ENCODE assay signal across 8 mouse cellular contexts in genomic region chr11:87462461-87463242, GRCm38 (mm10). TPM values are rescaled to one million over a fixed set of nuclear protein-coding genes. Genes with fewer than 3 reads are reported as not detected.
DNase-seq lines count a peak whose midpoint lies in the region; ATAC-seq and TF ChIP-seq lines count a peak whose summit lies in the region.

No protein-coding gene starts in this region.

- H3K4me2 ChIP-seq in intestine, embryonic 15.5 days (replicated peaks): no peak overlapping the region
- H3K4me2 ChIP-seq in liver, embryonic 13.5 days: no peak overlapping the region
- no peak overlapping the region for H3K4me2 ChIP-seq in neural tube, embryonic 11.5 days (ENCODE audit: low read depth)

- H3K4me3 ChIP-seq in bone marrow macrophage, adult 2 months (ENCODE audit: insufficient read depth, low read length): no peak overlapping the region
- H3K4me3 ChIP-seq in intestine, embryonic 15.5 days (replicated peaks): no peak overlapping the region
- no peak overlapping the region for H3K4me3 ChIP-seq in liver, embryonic 13.5 days (replicated peaks)
- no peak overlapping the region for H3K4me3 ChIP-seq in neural tube, embryonic 11.5 days (ENCODE audit: low read depth, low read length)

- TF ChIP-seq POLR2A in bone marrow macrophage, adult 2 months (IDR thresholded peaks at IDR 0.05; ENCODE audit: borderline replicate concordance, low read depth, low read length): peak; percentile 95

- H3K27me3 ChIP-seq in intestine, embryonic 15.5 days (replicated peaks): no peaks in the 10 kb centered on the region
- no peaks in the 10 kb centered on the region for H3K27me3 ChIP-seq in liver, embryonic 13.5 days
- no peaks in the 10 kb centered on the region for H3K27me3 ChIP-seq in neural tube, embryonic 11.5 days (ENCODE audit: control insufficient read depth, insufficient read depth, low read length)

- no peak for TF ChIP-seq CTCF in bone marrow macrophage, adult 2 months (IDR thresholded peaks at IDR 0.05; ENCODE audit: low read depth, low read length)

- H3K27ac ChIP-seq in bone marrow macrophage, adult 2 months (ENCODE audit: insufficient read depth, low read depth, low read length): peak overlapping the region; percentile 24
- H3K27ac ChIP-seq in intestine, embryonic 15.5 days: peak overlapping the region; percentile 54; the same call in 1 of the 2 replicates
- H3K27ac ChIP-seq in liver, embryonic 13.5 days: peak overlapping the region; percentile 86
- no peak overlapping the region; the same call in 1 of the 2 replicates for H3K27ac ChIP-seq in neural tube, embryonic 11.5 days (ENCODE audit: low read depth, low read length)

- 7% methylated on average over 9 of the region's 9 CpGs for WGBS in intestine, embryonic 15.5 days
- 2% methylated on average over 9 of the region's 9 CpGs for WGBS in liver, embryonic 13.5 days (ENCODE audit: insufficient replicate concordance)
- 8% methylated on average over 9 of the region's 9 CpGs for WGBS in neural tube, embryonic 11.5 days

- intact Hi-C loops in gastrocnemius, postnatal 14 days (cut with DNase I; ENCODE audit: low total_unique reads): no loop called here

- H3K9me3 ChIP-seq in intestine, embryonic 15.5 days: no peaks in the 10 kb centered on the region
- no peaks in the 10 kb centered on the region for H3K9me3 ChIP-seq in liver, embryonic 13.5 days (replicated peaks)
- no peaks in the 10 kb centered on the region for H3K9me3 ChIP-seq in neural tube, embryonic 11.5 days (ENCODE audit: control insufficient read depth, low read length)

- H3K36me3 ChIP-seq in intestine, embryonic 15.5 days: no peaks in the 10 kb centered on the region
- H3K36me3 ChIP-seq in liver, embryonic 13.5 days: no peaks in the 10 kb centered on the region
- H3K36me3 ChIP-seq in neural tube, embryonic 11.5 days (ENCODE audit: control insufficient read depth, insufficient read depth, low read length): no peaks in the 10 kb centered on the region

- ATAC-seq in frontal cortex, adult (ENCODE audit: low TSS enrichment): peak; percentile 87
- ATAC-seq in intestine, embryonic 15.5 days: peak; percentile 27
- peak; percentile 86 for ATAC-seq in liver, embryonic 13.5 days (ENCODE audit: low read depth)
- ATAC-seq in neural tube, embryonic 11.5 days (ENCODE audit: insufficient read depth, low FRiP score, low TSS enrichment): peak; percentile 80

- peak; percentile 45 for DNase-seq in right cerebral cortex, adult 18-20 months
- no peak for DNase-seq in right cerebral cortex, postnatal 14 days
- DNase-seq in liver, embryonic 13.5 days: peak; percentile 66
- DNase-seq in neural tube, embryonic 11.5 days (ENCODE audit: low spot score): peak; percentile 38
- no peak for DNase-seq in gastrocnemius, postnatal 14 days

- H3K4me1 ChIP-seq in bone marrow macrophage, adult 2 months (ENCODE audit: control insufficient read depth, insufficient read depth, low read length): peaks cover 15% of the 10 kb centered on the region
- peaks cover 3% of the 10 kb centered on the region for H3K4me1 ChIP-seq in intestine, embryonic 15.5 days (replicated peaks)
- peaks cover 33% of the 10 kb centered on the region for H3K4me1 ChIP-seq in liver, embryonic 13.5 days (replicated peaks)
- no peaks in the 10 kb centered on the region for H3K4me1 ChIP-seq in neural tube, embryonic 11.5 days (ENCODE audit: control insufficient read depth, insufficient read depth, low read length)

- H3K9ac ChIP-seq in intestine, embryonic 15.5 days: no peak overlapping the region
- H3K9ac ChIP-seq in liver, embryonic 13.5 days: no peak overlapping the region
- no peak overlapping the region for H3K9ac ChIP-seq in neural tube, embryonic 11.5 days (ENCODE audit: low read length)

RNA-seq across cellular contexts. Expression of gene Tex14, which starts 57.8 kb away (rescaled TPM):
- not detected in 2 replicates for polyA plus RNA-seq in bone marrow macrophage, adult 2 months (2012; ENCODE audit: insufficient read depth, insufficient read length, missing spikeins)
- polyA plus RNA-seq in intestine, embryonic 15.5 days (2015; fragmentation: Nextera tagmentation; extraction: Ambion mirVana): 0.37 and 0.96 TPM in 2 replicates
- polyA plus RNA-seq in liver, embryonic 13.5 days (2015; fragmentation: Nextera tagmentation; extraction: Ambion mirVana): 0.10 and 0.15 TPM in 2 replicates
- 0.45 and 0.61 TPM in 2 replicates for polyA plus RNA-seq in neural tube, embryonic 11.5 days (2014; fragmentation: Nextera tagmentation; extraction: Ambion mirVana)
- under 1 TPM; 0.53 to 0.59 TPM for total RNA-seq in gastrocnemius, postnatal 14 days (2021)

RNA-seq across cellular contexts. Expression of gene Rad51c, which starts 57.9 kb away (rescaled TPM):
- polyA plus RNA-seq in bone marrow macrophage, adult 2 months (2012; ENCODE audit: insufficient read depth, insufficient read length, missing spikeins): 3.4 and 3.7 TPM in 2 replicates
- polyA plus RNA-seq in intestine, embryonic 15.5 days (2015; fragmentation: Nextera tagmentation; extraction: Ambion mirVana): 6.3 and 7.0 TPM in 2 replicates
- 5.0 and 5.6 TPM in 2 replicates for polyA plus RNA-seq in liver, embryonic 13.5 days (2015; fragmentation: Nextera tagmentation; extraction: Ambion mirVana)
- polyA plus RNA-seq in neural tube, embryonic 11.5 days (2014; fragmentation: Nextera tagmentation; extraction: Ambion mirVana): 13.0 and 13.4 TPM in 2 replicates
- under 1 TPM; 0.78 to 0.98 TPM for total RNA-seq in gastrocnemius, postnatal 14 days (2021)

Comparison
In these comparisons a context has a peak if more than half of its experiments do, and no peak if none do; other contexts are left out.
1. DNase-seq: peak in right cerebral cortex, adult 18-20 months (single experiment), liver, embryonic 13.5 days (single experiment) and neural tube, embryonic 11.5 days (single experiment); none in right cerebral cortex, postnatal 14 days (single experiment) and gastrocnemius, postnatal 14 days (single experiment).
2. ATAC-seq: peak in every context shown above with its lines; median percentile 87 in frontal cortex, adult; 86 in liver, embryonic 13.5 days; 80 in neural tube, embryonic 11.5 days; 27 in intestine, embryonic 15.5 days.